Mouse (Mus musculus): Measurements from ENCODE around the gene Mfsd5.

The Mfsd5 gene

DNA sequence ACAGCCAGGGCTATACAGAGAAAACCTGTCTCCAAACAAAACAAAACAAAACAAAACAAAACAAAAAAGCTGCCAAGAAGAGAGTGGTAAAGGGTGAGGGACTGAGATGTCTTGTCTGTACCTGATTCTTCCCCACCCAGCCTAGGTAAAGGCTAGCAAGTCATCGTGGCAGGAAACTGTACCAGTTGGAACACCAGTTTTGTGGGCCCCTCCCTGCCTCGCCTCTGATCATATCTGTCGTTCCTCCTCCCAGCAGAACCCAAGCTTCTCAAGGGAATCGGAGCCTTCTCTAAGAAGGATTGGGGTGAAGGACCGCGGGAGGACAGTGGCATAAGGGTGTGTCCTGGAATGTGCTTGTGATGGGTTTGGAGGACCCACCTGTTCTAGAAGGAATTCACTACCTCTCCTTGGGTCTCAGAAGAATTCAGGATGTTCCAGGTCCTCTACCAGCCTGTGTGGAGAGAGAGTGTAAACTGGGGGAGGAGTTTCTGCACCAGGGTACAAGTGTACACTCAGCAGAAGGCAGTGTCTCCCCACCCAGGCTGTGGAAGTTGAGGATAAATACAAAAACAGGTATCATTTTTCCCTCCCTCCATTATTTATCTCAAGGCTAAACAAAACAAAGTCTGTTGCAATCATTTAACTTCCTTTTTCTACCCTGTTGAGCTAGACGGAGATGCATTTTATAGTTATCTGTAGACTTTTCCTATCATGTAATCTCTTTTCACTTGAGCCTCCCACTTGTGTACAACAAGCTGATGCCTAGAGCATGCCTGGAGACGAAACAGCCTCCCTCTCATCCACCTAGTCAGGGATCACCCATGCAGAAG is 3.4 kb downstream of the Mfsd5 start:
- DNase-seq (ENCODE audit: low read depth, low spot score): no peak

DNA sequence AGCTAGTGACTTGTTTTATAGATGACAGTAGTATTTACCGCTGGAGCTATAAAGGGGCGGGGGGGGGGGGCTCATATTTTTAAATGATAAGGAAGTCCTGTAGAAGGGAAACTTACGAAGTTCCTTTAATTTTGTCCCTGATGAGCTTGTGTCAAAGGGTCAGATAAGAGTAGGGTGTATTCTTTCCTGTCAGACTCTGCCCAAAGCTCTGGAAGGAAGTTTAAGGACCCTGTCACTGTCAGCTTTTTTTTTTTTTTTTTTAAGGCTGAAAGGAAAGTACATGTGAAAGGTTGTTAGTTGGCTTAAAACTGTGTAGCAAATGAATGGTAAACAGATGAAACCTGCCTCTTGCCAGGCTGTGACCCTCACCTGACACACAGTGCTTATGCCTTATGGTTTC is 4.4 kb downstream of the Mfsd5 start:
- DNase-seq (ENCODE audit: low read depth, low spot score): no peak

DNA sequence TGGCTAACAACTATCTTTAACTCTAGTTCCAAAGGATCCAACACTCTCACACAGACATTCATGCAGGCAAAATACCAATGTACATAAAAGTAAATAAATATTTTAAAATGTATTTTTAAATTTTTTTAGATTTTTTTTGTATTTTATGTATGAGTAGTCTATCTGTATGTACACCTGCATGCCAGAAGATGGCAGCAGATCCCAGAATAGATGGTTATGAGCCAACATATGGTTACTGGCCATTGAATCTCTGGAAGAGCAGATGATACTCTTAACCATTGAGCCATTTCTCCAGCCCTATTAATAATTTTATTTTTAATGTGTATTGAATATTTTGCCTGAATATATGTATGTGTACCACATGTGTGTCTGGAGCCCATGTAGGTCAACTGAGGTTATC is 8.1 kb downstream of the Mfsd5 start:
- peak; percentile 89 for DNase-seq (ENCODE audit: low read depth, low spot score)

- peak; percentile 97 for DNase-seq (ENCODE audit: low read depth, low spot score)
These were observed 16.5 kb downstream of the Mfsd5 start, which contains the start of gene Espl1 for GRCm38 (mm10) chr15:102295633-102296367. Gene Espl1 (plus strand): TSS chr15:102296266.

DNA sequence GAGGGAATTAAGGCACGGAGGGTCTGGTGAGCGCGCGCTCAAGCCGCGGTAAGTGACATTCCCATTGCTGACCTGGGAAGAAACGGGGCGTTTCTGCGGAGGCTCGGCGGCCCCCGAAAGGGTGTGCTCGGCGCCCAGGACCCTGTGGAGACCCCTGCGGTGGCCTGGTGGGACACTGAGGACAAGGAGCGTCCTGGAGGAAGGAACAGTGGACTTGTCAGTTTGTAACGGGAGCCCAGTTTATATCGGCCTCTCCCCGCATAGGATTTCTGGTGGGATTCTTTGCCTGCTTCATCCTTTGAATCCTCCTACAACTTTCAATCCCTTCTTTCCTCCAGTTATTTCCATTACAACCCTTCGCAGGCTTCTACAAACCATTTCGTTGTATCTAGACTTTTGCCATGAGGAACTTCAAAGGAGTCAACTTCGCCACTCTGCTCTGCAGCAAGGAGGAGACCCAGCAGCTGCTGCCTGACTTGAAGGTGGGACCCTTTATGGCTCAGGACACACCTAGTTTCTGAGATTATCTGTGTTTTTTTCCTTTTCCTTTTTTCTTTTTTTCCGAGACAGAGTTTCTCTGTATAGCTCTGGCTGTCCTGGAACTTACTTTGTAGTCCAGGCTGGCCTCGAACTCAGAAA is 17.2 kb downstream of the Mfsd5 start:
- peak; percentile 24 for DNase-seq (ENCODE audit: low read depth, low spot score)

- no peak for DNase-seq (ENCODE audit: low read depth, low spot score)
These were observed 23.3 kb downstream of the Mfsd5 start for GRCm38 (mm10) chr15:102302542-102302941.

DNA sequence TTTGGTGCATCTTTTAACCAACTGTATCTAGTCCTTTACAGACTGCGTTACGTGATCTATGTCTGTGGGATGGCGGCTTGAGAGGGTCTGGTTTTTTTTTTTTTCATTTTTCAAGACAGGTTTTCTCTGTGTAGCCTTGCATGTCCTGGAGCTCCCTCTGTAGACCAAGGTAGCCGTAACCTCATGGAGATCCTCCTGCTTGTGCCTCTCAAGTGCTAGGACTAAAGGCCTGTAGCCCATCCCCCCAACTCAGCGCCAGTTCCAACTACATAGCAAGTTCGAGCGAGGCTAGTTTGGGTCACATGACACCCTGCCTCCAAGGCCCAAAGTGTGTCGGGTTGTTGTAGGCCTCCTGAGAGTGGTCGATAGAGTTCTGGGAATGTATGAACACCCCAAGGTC is 29.5 kb downstream of the Mfsd5 start:
- DNase-seq (ENCODE audit: low read depth, low spot score): no peak

DNA sequence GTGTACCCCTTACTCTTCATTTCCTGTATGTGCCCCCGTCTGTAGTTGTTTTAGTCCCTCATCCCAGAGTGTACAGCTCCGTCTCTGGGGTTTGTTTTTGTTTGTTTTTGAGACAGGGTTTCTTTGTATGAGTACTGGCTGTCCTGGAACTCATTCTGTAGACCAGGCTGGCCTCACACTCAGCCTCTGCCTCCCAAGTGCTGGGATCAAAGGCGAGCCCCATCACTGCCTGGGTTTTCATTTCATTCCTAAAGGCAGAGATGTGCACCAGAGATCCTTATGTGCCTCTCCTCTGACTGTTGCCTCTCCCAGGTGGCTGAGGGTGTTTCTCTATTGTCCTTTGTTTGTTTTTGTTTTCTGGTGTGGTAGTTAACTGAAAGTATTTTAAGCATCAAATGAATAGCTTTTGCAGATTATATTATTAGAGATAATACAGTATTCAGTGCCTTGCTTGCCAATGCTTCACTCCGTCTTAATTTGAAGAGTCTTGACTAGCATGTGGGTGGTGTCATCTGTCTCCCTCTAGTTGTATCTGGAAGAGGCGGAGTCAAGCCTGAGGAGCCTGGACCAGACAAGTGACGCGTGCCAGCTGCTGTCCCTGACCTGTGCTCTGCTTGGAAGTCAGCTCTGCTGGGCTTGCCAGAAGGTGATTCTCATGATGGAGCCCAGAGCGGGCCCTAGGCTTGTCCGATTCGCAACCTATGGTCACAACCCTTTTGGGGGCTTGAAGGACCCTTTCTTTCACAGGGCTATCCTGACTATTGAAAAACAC is 31.0 kb downstream of the Mfsd5 start:
- DNase-seq (ENCODE audit: low read depth, low spot score): no peak

DNA sequence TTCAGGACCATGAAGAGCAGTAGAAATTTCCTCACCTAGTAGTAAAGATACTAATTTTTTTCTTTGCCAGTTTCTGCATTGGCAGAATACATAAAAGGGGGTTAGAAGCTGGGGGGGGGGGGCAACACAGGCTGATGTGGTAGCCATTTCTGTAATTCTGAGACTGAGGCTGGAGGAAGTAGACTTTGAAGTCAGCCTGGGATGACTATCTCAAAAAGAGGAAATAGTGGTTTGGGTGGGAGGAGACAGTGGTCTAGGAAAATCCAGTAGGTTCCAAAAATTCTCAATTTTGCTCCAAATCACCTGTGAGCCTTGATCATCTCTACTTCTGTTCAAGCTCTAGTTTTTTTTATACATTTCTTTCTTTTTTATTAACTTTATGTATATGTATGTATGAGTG is 32.2 kb downstream of the Mfsd5 start:
- DNase-seq (ENCODE audit: low read depth, low spot score): no peak

- no peak for DNase-seq (ENCODE audit: low read depth, low spot score)
These were observed 36.0 kb downstream of the Mfsd5 start for GRCm38 (mm10) chr15:102315292-102315691.

DNA sequence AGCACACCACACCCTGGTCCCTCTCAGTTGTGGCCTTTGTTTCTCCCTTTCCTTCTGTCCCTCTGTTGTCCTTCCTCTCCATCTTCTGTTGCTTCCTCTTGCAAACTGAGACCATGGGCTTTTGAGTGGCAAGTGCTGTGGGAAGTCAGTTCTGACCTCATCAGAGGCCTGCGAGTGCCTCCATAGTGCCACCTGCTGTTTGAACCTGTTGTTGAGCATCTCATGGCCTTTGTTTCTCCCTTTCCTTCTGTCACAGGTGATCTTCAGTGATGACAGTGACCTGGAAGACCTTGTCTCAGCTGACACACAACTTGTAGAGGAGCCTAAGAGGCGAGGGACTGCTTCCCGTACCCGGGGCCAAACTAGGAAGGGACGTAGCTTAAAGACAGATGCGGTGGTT is 37.0 kb downstream of the Mfsd5 start:
- peak; percentile 80 for DNase-seq (ENCODE audit: low read depth, low spot score)

DNA sequence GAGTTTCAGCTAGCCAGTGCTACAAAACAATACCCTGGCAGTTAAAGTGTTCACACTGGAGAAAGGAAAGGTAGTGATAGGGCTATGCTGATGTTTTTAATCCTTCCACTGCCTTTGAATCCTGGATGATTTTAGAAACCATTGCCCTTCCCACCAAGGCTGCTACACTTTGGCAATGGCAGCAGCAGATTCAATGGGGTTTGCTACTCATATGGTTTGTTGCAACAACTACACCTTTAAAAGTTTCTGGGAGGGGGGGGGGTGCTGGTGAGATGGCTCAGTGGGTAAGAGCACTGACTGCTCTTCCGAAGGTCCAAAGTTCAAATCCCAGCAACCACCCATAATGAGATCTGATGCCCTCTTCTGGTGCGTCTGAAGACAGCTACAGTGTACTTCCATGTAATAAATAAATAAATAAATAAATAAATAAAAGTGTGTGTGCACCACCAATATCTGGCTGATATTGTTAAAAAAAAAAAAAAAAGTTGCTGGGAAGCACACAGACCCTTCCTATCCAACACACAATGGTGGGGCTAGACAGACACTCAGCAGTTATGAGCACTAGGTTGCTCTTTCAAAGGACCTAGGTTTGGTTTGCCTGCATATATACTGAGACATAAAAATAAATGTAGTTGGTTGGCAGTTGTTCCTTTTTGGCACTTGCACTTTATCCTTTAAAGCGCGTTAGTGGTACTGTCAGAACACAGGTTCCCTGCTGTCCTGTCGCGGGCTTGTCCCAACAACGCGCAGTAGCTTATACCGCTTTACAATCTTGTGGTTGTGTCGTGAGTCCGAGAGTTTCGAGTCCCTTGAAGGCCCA is 45.6 kb downstream of the Mfsd5 start:
- peak; percentile 38 for DNase-seq (ENCODE audit: low read depth, low spot score)

- peak; percentile 89 for DNase-seq (ENCODE audit: low read depth, low spot score)
These were observed 46.8 kb downstream of the Mfsd5 start, which contains the start of gene Pfdn5 for GRCm38 (mm10) chr15:102326022-102326576. Gene Pfdn5 (plus strand): TSS chr15:102326116.

DNA sequence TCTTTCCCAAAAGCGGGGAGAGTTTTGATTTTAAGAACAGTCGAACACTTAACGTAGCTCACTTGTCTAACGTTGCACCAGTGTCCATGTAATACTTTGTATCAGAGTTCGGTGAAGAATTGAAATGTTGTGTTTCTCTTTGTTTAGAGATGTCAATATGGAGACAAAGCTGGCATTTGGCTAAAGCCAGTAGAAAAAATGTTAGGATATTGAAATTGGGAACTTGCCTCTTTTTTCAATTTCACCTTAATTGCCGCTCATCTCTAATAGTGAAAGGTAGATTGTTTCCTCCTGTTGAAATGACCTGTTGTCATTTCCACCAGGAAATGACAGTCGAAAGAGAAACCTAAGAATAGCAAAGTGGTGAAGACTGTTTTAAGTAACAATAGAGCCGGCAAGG is 47.6 kb downstream of the Mfsd5 start:
- peak; percentile 20 for DNase-seq (ENCODE audit: low read depth, low spot score)
